Mouse (Mus musculus) lung, postnatal 0 days (tissue): ENCODE results near the gene Noc3l.
A peak's percentile ranks its signal among the peaks of the same experiment; 100 is the strongest.

Experiments
- CTCF ChIP-seq: IDR thresholded peaks from 2 replicates; pipeline ENCODE4 v1.5.1; 2016; ENCODE audit warnings: antibody characterized with exemption, mild to moderate bottlenecking
- EP300 ChIP-seq: IDR thresholded peaks from 2 replicates; pipeline ENCODE4 v1.6.1; 2016; ENCODE audit warnings: antibody characterized with exemption, mild to moderate bottlenecking, control low read depth

DNA sequence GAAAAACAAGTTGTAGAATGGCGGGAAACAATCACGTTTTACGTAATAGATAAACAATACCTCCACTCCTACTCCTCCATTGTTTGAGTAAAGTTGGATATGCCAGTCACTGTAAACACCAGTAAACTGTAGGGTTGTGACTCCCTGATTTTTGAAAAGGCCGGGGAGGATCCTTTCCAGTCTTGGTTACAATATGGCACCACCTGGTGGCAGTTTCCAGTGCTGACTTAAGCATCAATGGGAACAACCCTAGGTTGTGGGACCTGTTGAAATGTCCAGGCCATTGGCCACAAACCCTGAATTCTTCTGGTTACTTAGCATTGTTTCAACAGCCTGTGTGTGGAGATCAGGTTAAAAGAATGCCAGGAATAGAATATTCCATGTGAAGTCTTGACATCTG lies 43.5 kb downstream of the Noc3l start:
- TF ChIP-seq CTCF (peak; percentile 75), EP300 (no peak)
